Mouse (Mus musculus) brain, embryonic 18.5 days (tissue): ENCODE results near the gene Fau.
"Not testable (repeated sequence)": the region's sequence is repeated elsewhere in the genome, so short reads cannot be mapped to it uniquely, and the experiment has no call there.

Experiments used
- DNase-seq: peaks from one replicate; pipeline ENCODE4 v3.0.0-alpha.2; 2012; ENCODE audit warnings: low read depth, low spot score

The Fau gene

GRCm38 (mm10) chr19:6057313-6058096 lies at the start of gene Fau, which contains the start of gene Mrpl49:
Gene Fau (plus strand): TSS chr19:6057844.
Gene Mrpl49 (minus strand): TSS chr19:6057785.
- peak; percentile 95 for DNase-seq

- no peak for DNase-seq
These were observed 48.5 kb upstream of the Fau start for GRCm38 (mm10) chr19:6009137-6009536.

- no peak for DNase-seq
These were observed 44.0 kb upstream of the Fau start for GRCm38 (mm10) chr19:6013691-6014090.

GRCm38 (mm10) chr19:6014991-6015510 lies 42.6 kb upstream of the Fau start:
- no peak for DNase-seq

DNA sequence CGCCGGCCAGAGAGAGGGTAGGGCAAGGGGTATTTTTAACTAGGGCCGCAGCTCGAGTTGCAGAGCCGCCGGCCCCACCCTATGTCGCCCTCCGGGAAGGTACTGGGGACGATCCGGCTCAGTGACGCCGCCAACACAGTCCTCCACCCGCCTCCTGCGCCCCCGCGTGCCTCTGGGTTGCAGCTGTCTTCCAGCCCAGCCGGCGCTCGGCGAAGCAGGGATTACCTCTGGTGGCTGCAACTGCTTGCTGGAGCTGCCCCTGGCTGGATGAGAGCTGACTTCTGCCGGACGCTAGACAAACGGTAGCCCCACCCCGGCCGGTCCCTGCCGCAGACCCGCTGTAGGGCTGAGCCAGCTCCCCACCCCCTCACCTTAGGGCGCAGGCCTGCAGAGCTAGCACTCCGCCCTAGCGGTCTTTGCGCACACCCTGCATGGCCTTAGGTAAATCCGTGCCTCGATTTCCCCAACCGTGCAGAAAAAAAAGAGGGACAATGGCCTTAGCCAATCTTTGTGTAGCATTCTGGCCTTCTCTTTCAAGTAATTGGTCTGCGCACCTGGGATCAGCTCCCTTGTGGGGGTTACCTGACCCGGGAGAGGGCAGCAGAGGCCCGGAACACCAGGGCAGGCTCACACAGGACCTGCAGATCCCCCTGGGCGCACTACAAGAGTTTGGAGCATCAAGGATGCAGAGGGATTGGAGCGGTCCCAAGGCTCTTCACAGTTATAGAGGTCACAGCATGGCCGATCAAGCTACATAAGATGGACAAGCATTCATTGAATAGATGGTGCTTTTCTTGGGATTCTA lies 41.9 kb upstream of the Fau start, which contains the start of gene Capn1:
Gene Capn1, minus strand, starts transcription at position 387 of the 805 bp plus-strand sequence.
- no peak for DNase-seq

GRCm38 (mm10) chr19:6016532-6016931 lies 41.1 kb upstream of the Fau start:
- DNase-seq: no peak

GRCm38 (mm10) chr19:6018142-6019089 lies 39.2 kb upstream of the Fau start:
- peak; percentile 37 for DNase-seq

DNA sequence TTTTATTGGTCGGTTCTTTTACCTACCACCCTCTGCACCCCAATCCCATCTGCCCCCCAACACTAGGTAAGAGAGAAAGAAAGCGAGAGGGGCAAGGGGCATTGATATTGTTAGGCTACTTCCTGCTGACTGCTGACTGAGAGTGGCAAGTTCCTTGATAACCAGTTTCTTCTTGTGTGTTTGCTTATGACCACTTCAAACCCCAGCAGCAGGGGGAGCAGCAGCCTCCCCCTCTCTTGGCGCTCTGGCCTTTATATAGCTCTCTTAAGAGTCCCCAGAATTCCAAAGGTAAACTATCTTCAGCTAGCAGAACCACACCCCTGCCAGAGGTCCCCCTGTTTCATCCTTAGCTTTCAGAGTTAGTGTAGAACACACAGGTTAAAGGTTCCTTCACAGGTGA lies 37.4 kb upstream of the Fau start:
- DNase-seq: no peak

GRCm38 (mm10) chr19:6023059-6023458 lies 34.6 kb upstream of the Fau start:
- no peak for DNase-seq

DNA sequence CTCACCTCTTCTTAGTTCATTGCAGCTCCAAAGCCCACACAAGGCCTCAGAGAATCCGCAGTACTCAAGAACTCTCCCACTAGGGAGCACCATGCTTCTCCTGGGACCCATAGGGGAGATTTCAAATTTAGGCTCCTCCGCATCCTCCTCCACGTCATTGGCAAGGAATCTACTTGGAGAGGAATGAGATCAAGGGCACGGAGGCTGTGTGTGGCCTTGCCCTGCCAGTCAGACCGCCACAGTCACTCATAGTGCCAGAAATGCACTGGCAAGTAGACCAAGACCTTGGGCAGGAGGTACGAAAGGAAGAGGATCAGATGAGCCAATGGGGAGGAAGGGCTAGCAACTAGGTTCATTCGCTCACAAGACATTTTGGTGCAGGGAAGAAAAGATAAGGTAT lies 33.7 kb upstream of the Fau start:
- DNase-seq: no peak

DNA sequence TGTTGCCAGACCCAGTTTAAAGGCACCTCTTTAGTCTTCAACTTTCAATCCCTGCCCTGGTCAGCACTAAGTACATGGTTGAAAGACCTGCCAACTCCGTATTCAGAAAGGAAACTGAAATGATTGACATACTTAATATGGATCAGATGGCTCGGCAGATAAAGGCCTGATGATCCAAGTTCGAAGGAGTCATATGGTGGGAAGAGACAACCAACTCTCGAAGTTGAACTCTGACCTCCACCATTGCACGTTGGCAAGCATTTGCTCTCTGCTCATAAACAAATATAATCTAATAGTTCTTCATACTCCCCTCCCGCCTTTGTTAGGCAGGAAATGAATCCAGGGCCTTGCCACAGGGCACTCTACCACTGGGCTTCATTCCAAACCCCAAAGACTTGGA lies 28.7 kb upstream of the Fau start:
- no peak for DNase-seq

DNA sequence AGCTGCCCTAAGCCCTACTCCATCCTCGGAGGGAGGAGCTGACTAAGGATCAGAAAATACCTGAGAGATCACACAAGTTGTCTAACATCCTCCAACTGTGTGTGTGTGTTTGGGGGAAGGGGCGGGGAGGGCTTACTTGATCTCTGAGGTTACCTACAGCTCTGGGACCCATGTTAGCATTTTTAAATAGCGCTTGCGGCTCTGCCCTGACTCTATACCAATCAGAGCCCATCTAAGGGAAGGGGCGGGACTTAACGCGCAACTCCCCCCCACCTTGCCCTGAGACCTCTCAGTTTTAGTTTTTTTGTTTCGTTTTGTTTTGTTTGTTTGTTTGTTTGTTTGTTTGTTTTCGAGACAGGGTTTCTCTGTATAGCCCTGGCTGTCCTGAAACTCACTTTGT lies 28.2 kb upstream of the Fau start:
- no peak for DNase-seq

- DNase-seq: no peak
These were observed 26.9 kb upstream of the Fau start for GRCm38 (mm10) chr19:6030520-6031280.

GRCm38 (mm10) chr19:6035966-6036585 lies 21.6 kb upstream of the Fau start:
- DNase-seq: no peak

- DNase-seq: no peak
These were observed 19.9 kb upstream of the Fau start for GRCm38 (mm10) chr19:6037695-6038094.

DNA sequence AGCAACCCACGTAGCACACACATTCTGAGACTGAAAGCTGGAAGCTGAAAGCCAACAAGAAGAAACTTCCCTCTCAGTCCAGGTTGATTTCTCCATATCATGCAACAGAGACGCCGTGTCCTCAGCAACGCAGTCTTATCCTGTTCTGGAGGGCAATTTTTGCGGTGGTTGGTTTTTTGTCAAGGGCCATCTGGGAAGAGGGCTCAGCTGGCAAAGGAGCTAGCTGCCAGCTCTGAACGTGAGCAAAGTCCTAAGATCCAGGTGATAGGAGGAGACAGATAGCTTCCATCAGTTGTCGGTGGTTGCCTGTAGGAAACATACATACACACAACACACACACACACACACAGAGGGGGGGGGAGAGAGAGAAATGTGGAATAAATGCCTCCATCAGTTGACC lies 19.3 kb upstream of the Fau start:
- no peak for DNase-seq

- no peak for DNase-seq
These were observed 17.6 kb upstream of the Fau start for GRCm38 (mm10) chr19:6040002-6040401.

DNA sequence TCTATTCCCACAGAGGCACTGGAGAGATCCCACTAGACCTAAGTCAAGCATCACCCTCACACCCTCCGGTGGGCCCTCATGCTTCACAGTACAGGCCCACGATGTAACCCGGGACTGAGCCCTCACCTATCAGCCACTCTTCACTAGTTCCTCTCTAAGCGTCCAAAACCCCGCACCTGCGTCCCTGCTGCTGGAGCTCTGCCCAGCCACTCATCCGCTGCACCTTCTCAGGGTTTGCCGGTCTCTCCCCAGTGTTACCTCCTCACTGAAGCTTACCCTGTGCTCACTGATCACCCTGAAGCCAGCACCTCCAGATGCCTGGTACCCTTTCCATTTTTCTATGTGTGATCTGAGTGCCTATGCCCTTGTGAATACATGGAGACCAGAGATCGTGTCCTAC lies 15.4 kb upstream of the Fau start:
- DNase-seq: no peak

- DNase-seq: not testable (repeated sequence)
These were observed 13.5 kb upstream of the Fau start for GRCm38 (mm10) chr19:6044102-6044501.
